Mouse (Mus musculus) MEL (cell line): ENCODE data around the gene Anapc13. TPM values are rescaled to one million over a fixed set of nuclear protein-coding genes. Genes with fewer than 3 reads are reported as not detected.

Source experiments
- DNase-seq: peaks from one replicate; pipeline ENCODE4 v3.0.0; 2011; ENCODE audit warnings: low read depth, low spot score
- H3K27ac ChIP-seq: 2 replicates; pipeline ENCODE4 v1.5.1; 2012; ENCODE audit warnings: low read depth, mild to moderate bottlenecking, control low read depth, low read length, moderate library complexity; ENCODE audit not compliant: control insufficient read depth
- H3K27me3 ChIP-seq, 2 experiments: fragments of 150-350 bp in 1 of 2; sonication (generic) in 1 of 2; 2 replicates each; pipeline ENCODE4 v1.6.1; 2012; ENCODE audit warnings: low read length in 2 of 2, mild to moderate bottlenecking in 2 of 2, improper control_type of control experiment in 1 of 2, moderate library complexity in 1 of 2; ENCODE audit not compliant: insufficient read depth in 2 of 2, control insufficient read depth in 1 of 2
- H3K36me3 ChIP-seq, 2 experiments: 2 replicates each; pipeline ENCODE4 v1.6.1; 2012 to 2014; ENCODE audit warnings: low read length in 2 of 2, improper control_type of control experiment in 1 of 2, inconsistent platforms in 1 of 2, mild to moderate bottlenecking in 1 of 2; ENCODE audit not compliant: insufficient read depth in 2 of 2, control insufficient read depth in 1 of 2
- H3K4me1 ChIP-seq, 2 experiments: fragments of 150-350 bp in 1 of 2; sonication (generic) in 1 of 2; 2 replicates each; pipeline ENCODE4 v1.6.1; 2012; ENCODE audit warnings: low read length in 2 of 2, improper control_type of control experiment in 1 of 2, mild to moderate bottlenecking in 1 of 2; ENCODE audit not compliant: insufficient read depth in 2 of 2, control insufficient read depth in 1 of 2
- H3K4me3 ChIP-seq, 2 experiments: fragments of 150-350 bp in 1 of 2; sonication (generic) in 1 of 2; 2 replicates each; pipeline ENCODE4 v1.5.1; 2012; ENCODE audit warnings: low read depth in 2 of 2, low read length in 2 of 2, mild to moderate bottlenecking in 2 of 2, moderate library complexity in 2 of 2, control low read depth in 1 of 2, improper control_type of control experiment in 1 of 2; ENCODE audit not compliant: control insufficient read depth in 1 of 2, insufficient read depth in 1 of 2
- H3K79me2 ChIP-seq: 2 replicates; pipeline ENCODE4 v1.6.1; 2012; ENCODE audit warnings: mild to moderate bottlenecking, low read length, moderate library complexity; ENCODE audit not compliant: control insufficient read depth, poor library complexity, insufficient read depth
- H3K9ac ChIP-seq: 2 replicates; pipeline ENCODE4 v1.6.1; 2012; ENCODE audit warnings: low read depth, mild to moderate bottlenecking, control low read depth, low read length, moderate library complexity; ENCODE audit not compliant: control insufficient read depth, poor library complexity, severe bottlenecking
- H3K9me3 ChIP-seq: fragments of 150-350 bp; sonication (generic); replicated peaks from 2 replicates; pipeline ENCODE4 v1.6.1; 2012; ENCODE audit warnings: mild to moderate bottlenecking, low read length, improper control_type of control experiment, moderate library complexity; ENCODE audit not compliant: insufficient read depth
- BHLHE40 ChIP-seq: IDR thresholded peaks from 2 replicates; pipeline ENCODE4 v1.6.1; 2012; ENCODE audit warnings: low read depth, mild to moderate bottlenecking, inconsistent platforms, low read length, improper control_type of control experiment, borderline replicate concordance
- CHD2 ChIP-seq: IDR thresholded peaks from 2 replicates; pipeline ENCODE4 v1.6.1; 2011; ENCODE audit warnings: low read length, improper control_type of control experiment
- CTCF ChIP-seq, 3 experiments: IDR thresholded peaks in 2 of 3; conservative IDR thresholded peaks in 1 of 3; 2 replicates each; pipeline ENCODE4 v1.5.1; 2011 to 2012; ENCODE audit warnings: low read length in 3 of 3, low read depth in 2 of 3, mild to moderate bottlenecking in 2 of 3, improper control_type of control experiment in 1 of 3, inconsistent platforms in 1 of 3, mixed read lengths in 1 of 3, moderate library complexity in 1 of 3; ENCODE audit not compliant: control insufficient read depth in 1 of 3, insufficient read depth in 1 of 3, poor library complexity in 1 of 3, severe bottlenecking in 1 of 3
- E2F4 ChIP-seq: IDR thresholded peaks from 2 replicates; pipeline ENCODE4 v1.6.1; 2011; ENCODE audit warnings: low read depth, low read length, improper control_type of control experiment, borderline replicate concordance
- EP300 ChIP-seq, 2 experiments: IDR thresholded peaks; 2 replicates each; pipeline ENCODE4 v1.6.1; 2011; ENCODE audit warnings: improper control_type of control experiment in 2 of 2, low read length in 2 of 2, low read depth in 1 of 2, mild to moderate bottlenecking in 1 of 2
- GABPA ChIP-seq: IDR thresholded peaks from 2 replicates; pipeline ENCODE4 v1.6.1; 2012; ENCODE audit warnings: low read depth, mild to moderate bottlenecking, inconsistent platforms, low read length, improper control_type of control experiment, moderate library complexity
- HCFC1 ChIP-seq: IDR thresholded peaks from 2 replicates; pipeline ENCODE4 v1.6.1; 2012; ENCODE audit warnings: low read depth, mild to moderate bottlenecking, inconsistent platforms, low read length, improper control_type of control experiment, moderate library complexity
- JUND ChIP-seq: IDR thresholded peaks from 2 replicates; pipeline ENCODE4 v1.6.1; 2011; ENCODE audit warnings: low read depth, mild to moderate bottlenecking, improper control_type of control experiment, low read length
- MAFK ChIP-seq: IDR thresholded peaks from 2 replicates; pipeline ENCODE4 v1.6.1; 2011; ENCODE audit warnings: low read depth, mild to moderate bottlenecking, low read length, improper control_type of control experiment, borderline replicate concordance
- MAX ChIP-seq: IDR thresholded peaks from 2 replicates; pipeline ENCODE4 v1.6.1; 2011; ENCODE audit warnings: low read length, improper control_type of control experiment
- MAZ ChIP-seq: IDR thresholded peaks from 2 replicates; pipeline ENCODE4 v1.6.1; 2012; ENCODE audit warnings: low read depth, mild to moderate bottlenecking, inconsistent platforms, low read length, improper control_type of control experiment
- MEF2A ChIP-seq: IDR thresholded peaks from 2 replicates; pipeline ENCODE4 v1.6.1; 2014; ENCODE audit warnings: low read depth, mild to moderate bottlenecking, inconsistent platforms, low read length, improper control_type of control experiment; ENCODE audit not compliant: poor library complexity, insufficient replicate concordance, severe bottlenecking; ENCODE audit errors: extremely low read depth
- MXI1 ChIP-seq: IDR thresholded peaks from 2 replicates; pipeline ENCODE4 v1.6.1; 2011; ENCODE audit warnings: mild to moderate bottlenecking, low read depth, low read length, improper control_type of control experiment
- MYB ChIP-seq: IDR thresholded peaks from 2 replicates; pipeline ENCODE4 v1.6.1; 2011; ENCODE audit warnings: mild to moderate bottlenecking, low read depth, low read length, improper control_type of control experiment
- NELFE ChIP-seq: IDR thresholded peaks from 2 replicates; pipeline ENCODE4 v1.6.1; 2011; ENCODE audit warnings: low read depth, low read length, improper control_type of control experiment
- NRF1 ChIP-seq: IDR thresholded peaks from 2 replicates; pipeline ENCODE4 v1.6.1; 2014; ENCODE audit warnings: low read depth, mild to moderate bottlenecking, inconsistent platforms, low read length, improper control_type of control experiment, moderate library complexity; ENCODE audit not compliant: poor library complexity, insufficient read depth, severe bottlenecking
- TBP ChIP-seq: IDR thresholded peaks from 2 replicates; pipeline ENCODE4 v1.8.0; 2011; ENCODE audit warnings: low read depth, low read length, improper control_type of control experiment
- USF2 ChIP-seq, 2 experiments: IDR thresholded peaks; 2 replicates each; pipeline ENCODE4 v1.6.1; 2011 to 2012; ENCODE audit warnings: improper control_type of control experiment in 2 of 2, low read length in 2 of 2, borderline replicate concordance in 1 of 2, inconsistent platforms in 1 of 2, low read depth in 1 of 2, mild to moderate bottlenecking in 1 of 2; ENCODE audit not compliant: insufficient read depth in 1 of 2
- ZKSCAN1 ChIP-seq: IDR thresholded peaks from 2 replicates; pipeline ENCODE4 v1.6.1; 2012; ENCODE audit warnings: low read depth, mild to moderate bottlenecking, inconsistent platforms, low read length, improper control_type of control experiment, moderate library complexity
- ZMIZ1 ChIP-seq: IDR thresholded peaks from 2 replicates; pipeline ENCODE4 v1.6.1; 2012; ENCODE audit warnings: low read depth, mild to moderate bottlenecking, inconsistent platforms, low read length, improper control_type of control experiment, moderate library complexity
- polyA plus RNA-seq, 2 experiments: library from polyadenylated mRNA; stranded (reverse) in 1 of 2; unstranded in 1 of 2; fragments of >175 nt in 1 of 2; fragments of >200 nt in 1 of 2; gene quantifications; 2 replicates each; pipeline versions ENCODE4 v1.2.1 to v1.2.4; 2012; ENCODE audit warnings: low replicate concordance in 2 of 2, low read depth in 1 of 2; ENCODE audit not compliant: insufficient read length in 2 of 2, insufficient read depth in 1 of 2, missing spikeins in 1 of 2
- total RNA-seq: library from RNA; depleted of rRNA; stranded (reverse); fragments of 300-350 nt; gene quantifications from 2 replicates; pipeline ENCODE4 v1.2.3, GENCODE M21; 2012

Anapc13 gene
- total and polyA plus RNA-seq, 3 experiments: 89.9 to 113 TPM; not detected in 1

DNA sequence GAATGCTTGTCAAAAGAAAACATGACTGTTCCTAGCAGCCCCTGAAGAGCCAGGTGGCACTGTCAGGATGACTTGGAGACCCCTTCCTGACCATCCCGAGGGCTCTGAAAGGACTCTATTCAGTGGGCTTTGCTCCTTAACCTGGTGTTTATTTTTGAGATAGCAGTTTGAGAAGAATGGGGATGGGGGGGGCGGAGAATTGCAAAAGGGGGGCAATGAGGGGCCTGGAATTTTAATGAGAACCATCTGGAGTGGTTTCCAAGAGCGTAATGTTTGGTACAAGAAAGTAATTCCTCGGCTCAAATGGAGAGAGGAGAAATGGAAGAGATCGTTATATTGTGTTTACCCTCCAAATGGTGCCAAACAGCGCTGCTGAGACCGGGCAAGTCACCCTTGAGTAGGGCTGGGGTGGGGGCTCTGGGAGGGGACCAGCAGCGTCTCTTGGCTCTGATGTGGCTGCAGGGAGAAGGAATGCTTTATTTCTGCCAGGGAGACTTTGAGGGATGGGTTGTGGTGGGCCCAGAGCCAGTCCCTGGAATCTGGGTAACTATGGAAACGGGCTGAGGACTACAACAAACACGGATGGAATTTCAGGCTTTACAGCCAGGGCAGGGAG, 17.5 kb downstream of the Anapc13 start:
- Histone ChIP-seq H3K79me2 (no peaks in the 10 kb centered on the region), H3K27ac (no peak overlapping the region), H3K27me3 (no peaks in the 10 kb centered on the region), H3K4me3 (no peak overlapping the region), H3K9ac (no peak overlapping the region), H3K4me1 (no peaks in the 10 kb centered on the region; a peak in 1 of 4 replicates), H3K36me3 (no peaks in the 10 kb centered on the region; a peak in 1 of 4 replicates), H3K9me3 (no peaks in the 10 kb centered on the region)
- no peak for DNase-seq
- TF ChIP-seq NELFE (no peak), NRF1 (no peak), TBP (no peak), JUND (no peak), HCFC1 (no peak), MAFK (no peak), ZKSCAN1 (no peak), CHD2 (no peak), BHLHE40 (no peak), MAX (no peak), GABPA (no peak), MAZ (no peak), MYB (no peak), E2F4 (no peak), MEF2A (no peak), MXI1 (no peak), USF2 (IDR thresholded peaks at IDR 0.05; ENCODE audit: borderline replicate concordance in 1 of 2, insufficient read depth in 1 of 2, low read depth in 1 of 2, low read length in 2 of 2) (no peak), EP300 (IDR thresholded peaks at IDR 0.05; ENCODE audit: low read depth in 1 of 2, low read length in 2 of 2) (no peak), ZMIZ1 (no peak), CTCF (IDR thresholded peaks at IDR 0.05 in 2 of 3, conservative IDR thresholded peaks at IDR 0.05 in 1 of 3; ENCODE audit: control insufficient read depth in 1 of 3, insufficient read depth in 1 of 3, low read depth in 2 of 3, low read length in 3 of 3, poor library complexity in 1 of 3, severe bottlenecking in 1 of 3) (no peak)
